In genomic region chr12:105531724-105532371, GRCm38 (mm10) we compare ENCODE assay signal across 17 mouse cellular contexts. TPM values are rescaled to one million over a fixed set of nuclear protein-coding genes. Genes with fewer than 3 reads are reported as not detected.
DNase-seq lines count a peak whose midpoint lies in the region; ATAC-seq lines count a peak whose summit lies in the region.
"Had no signal": no experiment of that assay in that cellular context is flagged by ENCODE, and none has a peak within 500 bp of the region (broad histone marks: within the 10 kb centered on the region; RNA-seq: fewer than 3 reads in every experiment).

No protein-coding gene starts in this region.

- no peak overlapping the region for H3K4me2 ChIP-seq in kidney, embryonic 16.5 days (replicated peaks; ENCODE audit: low read depth, low read length)
- no peak overlapping the region for H3K4me2 ChIP-seq in neural tube, embryonic 12.5 days (replicated peaks)
- H3K4me2 ChIP-seq: forebrain, embryonic 15.5 days; limb, embryonic 12.5 days; liver, embryonic 15.5 days had no signal

- peak overlapping the region; percentile 25; the same call in 1 of the 2 replicates for H3K27ac ChIP-seq in kidney, embryonic 16.5 days (ENCODE audit: low read length)
- peak overlapping the region; percentile 62 for H3K27ac ChIP-seq in hindbrain, embryonic 10.5 days
- H3K27ac ChIP-seq in neural tube, embryonic 12.5 days = peak overlapping the region; percentile 16; the same call in 1 of the 2 replicates
- no peak overlapping the region for H3K27ac ChIP-seq in heart, embryonic 10.5 days
- H3K27ac ChIP-seq: forebrain, embryonic 15.5 days; limb, embryonic 12.5 days; liver, embryonic 15.5 days had no signal

- ATAC-seq in kidney, embryonic 16.5 days (ENCODE audit: low FRiP score, low TSS enrichment) = no peak
- peak; percentile 26; the same call in 1 of the 2 replicates for ATAC-seq in neural tube, embryonic 12.5 days (ENCODE audit: low FRiP score, low read depth)
- no peak for ATAC-seq in activated CD4-positive, CD25-positive, alpha-beta regulatory T cell, adult 4 months
- ATAC-seq: forebrain, embryonic 15.5 days; intestine, embryonic 16.5 days had no signal

- no peaks in the 10 kb centered on the region for H3K27me3 ChIP-seq in kidney, embryonic 16.5 days (ENCODE audit: insufficient read depth, low read length)
- no peaks in the 10 kb centered on the region for H3K27me3 ChIP-seq in hindbrain, embryonic 10.5 days (ENCODE audit: insufficient read depth, poor library complexity, severe bottlenecking)
- no peaks in the 10 kb centered on the region for H3K27me3 ChIP-seq in neural tube, embryonic 12.5 days (replicated peaks)
- no peaks in the 10 kb centered on the region for H3K27me3 ChIP-seq in heart, embryonic 10.5 days (ENCODE audit: insufficient read depth, poor library complexity, severe bottlenecking)
- H3K27me3 ChIP-seq: forebrain, embryonic 15.5 days; limb, embryonic 12.5 days; liver, embryonic 15.5 days had no signal

- no peak overlapping the region for H3K9ac ChIP-seq in kidney, embryonic 16.5 days (replicated peaks; ENCODE audit: low read length)
- no peak overlapping the region for H3K9ac ChIP-seq in neural tube, embryonic 12.5 days
- H3K9ac ChIP-seq: forebrain, embryonic 15.5 days; limb, embryonic 12.5 days; liver, embryonic 15.5 days had no signal

- no peaks in the 10 kb centered on the region for H3K9me3 ChIP-seq in kidney, embryonic 16.5 days (ENCODE audit: low read length)
- no peaks in the 10 kb centered on the region for H3K9me3 ChIP-seq in hindbrain, embryonic 10.5 days
- no peaks in the 10 kb centered on the region for H3K9me3 ChIP-seq in neural tube, embryonic 12.5 days
- no peaks in the 10 kb centered on the region; the same call in 1 of the 2 replicates for H3K9me3 ChIP-seq in heart, embryonic 10.5 days
- H3K9me3 ChIP-seq: forebrain, embryonic 15.5 days; limb, embryonic 12.5 days; liver, embryonic 15.5 days had no signal

- H3K4me3 ChIP-seq in kidney, embryonic 16.5 days (ENCODE audit: low read length) = no peak overlapping the region
- no peak overlapping the region for H3K4me3 ChIP-seq in hindbrain, embryonic 10.5 days
- no peak overlapping the region for H3K4me3 ChIP-seq in neural tube, embryonic 12.5 days
- H3K4me3 ChIP-seq in heart, embryonic 10.5 days = no peak overlapping the region
- H3K4me3 ChIP-seq: erythroblast, embryonic 14.5 days; forebrain, embryonic 15.5 days; limb, embryonic 12.5 days; liver, embryonic 15.5 days had no signal

- no peak for DNase-seq in kidney, postnatal 36 days
- DNase-seq in MN1 (ENCODE audit: low spot score) = peak; percentile 67
- no peak for DNase-seq in hindbrain, embryonic 10.5 days (ENCODE audit: low spot score)
- DNase-seq in heart, embryonic 10.5 days (ENCODE audit: low spot score) = no peak
- DNase-seq: adrenal gland, adult 2 months; cerebellum, adult 2 months; heart, postnatal 14 days; lung, postnatal 14 days; right cerebral cortex, postnatal 25 days had no signal

- H3K4me1 ChIP-seq in kidney, embryonic 16.5 days (ENCODE audit: insufficient read depth, low read length) = 0 out of 2 replicates have a peak, but pooled peaks cover 8% of the 10 kb centered on the region
- H3K4me1 ChIP-seq in hindbrain, embryonic 10.5 days (replicated peaks) = peaks cover 25% of the 10 kb centered on the region
- H3K4me1 ChIP-seq in neural tube, embryonic 12.5 days = peaks cover 14% of the 10 kb centered on the region
- peaks cover 8% of the 10 kb centered on the region for H3K4me1 ChIP-seq in heart, embryonic 10.5 days
- H3K4me1 ChIP-seq: forebrain, embryonic 15.5 days; liver, embryonic 15.5 days had no signal

- no peaks in the 10 kb centered on the region for H3K36me3 ChIP-seq in kidney, embryonic 16.5 days (ENCODE audit: insufficient read depth, low read length)
- no peaks in the 10 kb centered on the region for H3K36me3 ChIP-seq in hindbrain, embryonic 10.5 days
- no peaks in the 10 kb centered on the region for H3K36me3 ChIP-seq in neural tube, embryonic 12.5 days
- no peaks in the 10 kb centered on the region for H3K36me3 ChIP-seq in heart, embryonic 10.5 days
- H3K36me3 ChIP-seq: forebrain, embryonic 15.5 days; limb, embryonic 12.5 days; liver, embryonic 15.5 days had no signal

- WGBS in kidney, embryonic 16.5 days = 21% methylated on average over 8 of the region's 8 CpGs
- 62% methylated on average over 8 of the region's 8 CpGs for WGBS in hindbrain, embryonic 10.5 days
- 28% methylated on average over 8 of the region's 8 CpGs for WGBS in neural tube, embryonic 12.5 days
- 63% methylated on average over 8 of the region's 8 CpGs for WGBS in heart, embryonic 10.5 days

RNA-seq across cellular contexts. Expression of gene Bdkrb2, which starts 31.2 kb away (rescaled TPM):
- polyA plus RNA-seq in kidney, embryonic 16.5 days (2015; fragmentation: Nextera tagmentation; extraction: Ambion mirVana) = 1.7 and 1.9 TPM in 2 replicates
- polyA plus RNA-seq in hindbrain, embryonic 10.5 days (2016; fragmentation: Nextera tagmentation; extraction: Ambion mirVana) = 0.61 and 0.64 TPM in 2 replicates
- 2.0 and 2.7 TPM in 2 replicates for polyA plus RNA-seq in neural tube, embryonic 12.5 days (2016; fragmentation: Nextera tagmentation; extraction: Ambion mirVana)
- polyA plus RNA-seq in heart, embryonic 10.5 days (2016; fragmentation: Nextera tagmentation; extraction: Ambion mirVana) = 1.4 and 2.4 TPM in 2 replicates
- not detected for polyA plus RNA-seq in activated CD4-positive, CD25-positive, alpha-beta regulatory T cell, adult 4 months (2017; shearing (Covaris generic))
- polyA plus RNA-seq: erythroblast, embryonic 14.5 days had no signal
